Mouse (Mus musculus) CD8-positive naive resting alpha-beta T cell, adult 57 days (primary cell): ENCODE data around the gene Zfp719. TPM values are rescaled to one million over a fixed set of nuclear protein-coding genes. Genes with fewer than 3 reads are reported as not detected.

Source experiments
- total RNA-seq: library from RNA; stranded (reverse); gene quantifications from one replicate; pipeline ENCODE4 v1.2.4, GENCODE M21; 2023

The Zfp719 gene
- 19.5 TPM for total RNA-seq

DNA sequence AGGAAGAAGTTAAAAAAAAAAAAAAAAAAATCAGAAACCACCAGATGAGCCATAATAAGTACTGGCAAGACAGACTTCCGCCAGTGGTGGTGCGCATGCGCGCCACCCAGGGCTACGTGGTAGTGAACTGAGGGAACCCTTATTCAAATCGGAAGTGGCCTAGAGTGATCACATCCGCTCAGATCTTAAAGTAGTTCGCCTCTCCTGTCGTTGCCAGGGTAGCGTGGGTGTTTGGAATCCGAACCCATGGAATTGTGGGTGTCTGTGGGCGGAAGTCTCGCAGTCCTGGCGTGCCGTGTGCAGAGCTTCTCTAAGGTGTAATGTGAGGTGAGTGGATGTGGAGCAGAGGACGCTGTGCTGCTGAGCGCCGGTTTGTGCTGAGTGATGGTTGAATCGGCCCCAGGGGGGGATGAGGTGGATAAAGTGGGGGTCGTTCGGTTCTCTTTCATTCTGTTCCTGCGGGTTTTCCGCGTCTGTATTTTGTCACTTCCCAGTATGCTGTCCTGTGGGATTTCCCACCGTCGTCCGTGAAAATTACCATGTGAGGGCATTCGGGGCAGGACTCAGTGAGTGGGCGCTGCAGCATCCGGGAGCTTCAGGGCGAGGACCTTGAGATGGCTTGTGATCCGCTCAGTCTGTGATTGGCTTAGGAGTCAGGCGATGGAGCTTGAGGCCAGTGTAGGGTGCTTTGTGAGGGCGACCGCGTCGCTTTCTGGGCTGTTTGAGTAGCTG is at the start of gene Zfp719:
Zfp719 (plus strand) TSS at position 171 of the 732 bp plus-strand sequence.

DNA sequence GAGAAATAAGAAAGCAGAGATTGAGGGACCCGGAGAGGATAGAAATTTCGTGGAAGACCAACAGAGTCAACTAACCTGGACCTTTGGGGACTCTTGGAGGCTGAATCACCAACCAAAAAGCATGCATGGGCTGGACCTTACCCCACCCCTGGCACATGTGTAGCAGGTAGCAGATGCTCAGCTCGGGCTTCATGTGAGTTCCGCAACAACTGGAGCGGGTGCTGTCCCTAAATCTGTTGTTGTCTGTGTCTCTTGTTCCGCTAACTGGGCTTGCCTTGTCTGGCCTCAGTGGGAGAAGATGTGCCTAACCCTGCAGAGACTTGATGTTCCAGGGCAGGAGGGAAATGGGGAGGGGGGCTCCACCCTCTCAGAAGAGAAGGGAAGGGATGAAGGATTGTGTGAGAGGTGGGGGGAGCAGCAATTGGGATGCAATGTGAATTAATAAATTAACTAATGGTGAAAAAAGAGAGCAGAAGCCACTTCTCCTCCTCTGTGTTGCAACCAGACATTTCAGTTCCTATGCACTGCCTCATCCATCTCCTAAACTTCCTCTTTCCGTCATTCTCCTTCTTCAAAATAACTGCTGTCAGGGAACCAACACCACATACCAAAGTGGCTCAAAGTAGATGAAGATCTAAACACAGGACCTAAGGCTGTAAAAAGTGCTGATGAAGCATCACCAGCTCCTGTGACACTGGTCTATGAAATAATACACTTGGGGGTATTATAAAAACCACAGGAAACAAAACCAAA is 35.0 kb upstream of the Zfp719 start, which contains the start of gene Cd33:
Cd33 (minus strand) TSS at position 204 of the 753 bp plus-strand sequence.

DNA sequence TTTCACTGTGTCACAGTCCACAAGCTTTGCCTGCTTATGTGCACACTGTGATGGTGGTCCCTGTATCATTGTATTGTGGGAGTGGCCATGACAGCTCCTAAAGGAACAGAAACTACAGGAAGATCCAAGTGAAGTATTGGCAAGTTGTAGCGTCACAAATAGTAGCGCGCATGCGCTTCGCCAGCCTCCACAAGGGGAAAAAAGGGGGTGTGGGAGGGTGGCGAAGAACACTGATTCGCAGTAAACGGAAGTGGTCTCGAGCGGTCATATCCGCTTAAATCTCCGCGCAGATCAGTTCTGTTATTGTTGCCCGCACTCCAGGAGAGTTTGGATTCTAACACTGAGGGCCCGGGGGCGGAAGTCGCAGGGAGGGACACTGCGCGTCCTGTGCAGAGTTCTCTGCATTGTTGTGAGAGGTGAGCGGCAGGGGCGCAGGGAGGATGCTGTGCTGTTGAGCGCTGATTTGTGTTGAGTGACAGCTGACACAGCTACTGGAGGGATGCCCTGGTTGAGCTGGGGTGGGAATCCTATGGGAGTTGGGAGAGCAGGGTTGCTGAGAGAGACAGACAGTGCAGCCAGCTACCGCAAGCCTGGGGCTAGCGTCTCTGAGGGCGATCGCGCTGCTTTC is 17.3 kb upstream of the Zfp719 start, which contains the start of gene Zfp658:
Zfp658 (plus strand) TSS at position 251 of the 628 bp plus-strand sequence.

DNA sequence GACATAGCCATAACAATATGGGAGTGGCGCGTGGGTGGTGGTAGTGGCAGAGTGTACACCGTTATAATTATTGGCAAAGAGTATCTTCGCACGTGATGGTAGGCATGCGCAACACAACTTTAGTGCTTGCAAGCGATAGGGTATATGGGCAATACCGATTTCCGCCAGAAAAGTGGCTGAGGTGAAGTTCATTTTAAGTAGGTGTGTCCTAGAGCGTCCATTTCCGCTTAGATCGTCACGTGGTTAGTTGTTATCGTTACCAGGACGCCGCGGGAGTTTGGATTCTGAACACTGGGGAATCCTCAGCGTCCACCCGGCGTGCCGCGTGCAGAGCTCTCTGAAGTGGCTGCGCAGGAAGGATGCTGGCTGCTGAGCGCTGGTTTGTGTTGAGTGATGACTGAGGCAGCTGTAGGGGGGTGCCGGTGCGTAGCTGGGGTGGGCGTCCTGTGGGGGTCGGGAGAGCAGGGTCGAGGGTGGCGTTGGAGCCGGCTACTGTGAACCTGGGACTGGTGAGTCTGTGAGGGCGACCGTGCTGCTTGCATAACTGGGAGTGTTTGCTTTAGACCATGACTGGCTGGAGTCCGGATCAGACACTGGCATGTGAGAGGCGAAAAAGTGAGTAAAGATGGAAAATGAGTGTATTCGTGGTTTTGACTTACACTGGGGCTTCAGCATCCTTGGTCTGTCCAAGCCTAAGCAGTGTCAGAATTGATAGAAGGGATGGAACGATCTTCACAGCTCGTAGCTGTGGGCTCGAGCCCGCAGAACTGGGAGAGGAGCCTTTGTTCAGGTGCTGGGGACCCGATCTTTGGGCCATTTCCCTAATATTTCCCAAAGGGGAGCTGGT is 27.7 kb downstream of the Zfp719 start, which contains the start of gene Zfp819:
Zfp819 (plus strand) TSS at position 274 of the 847 bp plus-strand sequence.

GRCm38 (mm10) chr7:43634500-43634899 is 55.1 kb downstream of the Zfp719 start, which contains the start of gene Ceacam18:
TSS of gene Ceacam18 (plus strand) at chr7:43634707.

Other genes with a start within 250 kb of the Zfp719 start
- 0.31 TPM for gene Siglecf, start 228.3 kb upstream of the Zfp719 start, total RNA-seq
- gene Siglecg, start 171.4 kb upstream of the Zfp719 start, total RNA-seq = 22.1 TPM
- gene Lim2, start 151.9 kb upstream of the Zfp719 start, total RNA-seq = not detected
- gene Nkg7, start 142.5 kb upstream of the Zfp719 start, total RNA-seq = 209 TPM
- 2.4 TPM for gene Cldnd2, start 138.8 kb upstream of the Zfp719 start, total RNA-seq
- gene Etfb, start 135.5 kb upstream of the Zfp719 start, total RNA-seq = 27.5 TPM
- not detected for gene Gm45233, start 135.5 kb upstream of the Zfp719 start, total RNA-seq
- 0.89 TPM for gene Vsig10l, start 116.5 kb upstream of the Zfp719 start, total RNA-seq
- gene Iglon5, start 89.5 kb upstream of the Zfp719 start, total RNA-seq = not detected
- gene 4931406B18Rik, start 73.7 kb upstream of the Zfp719 start, total RNA-seq = not detected
- 1.0 TPM for gene Cd33, start 35.2 kb upstream of the Zfp719 start, total RNA-seq
- gene Zfp658, start 17.4 kb upstream of the Zfp719 start, total RNA-seq = 9.1 TPM
- not detected for gene Zfp819, start 27.6 kb downstream of the Zfp719 start, total RNA-seq
- not detected for gene Ceacam18, start 55.1 kb downstream of the Zfp719 start, total RNA-seq
- 1.5 TPM for gene Siglece, start 80.6 kb downstream of the Zfp719 start, total RNA-seq
- gene Ctu1, start 92.4 kb downstream of the Zfp719 start, total RNA-seq = 8.5 TPM
- gene Klk14, start 110.8 kb downstream of the Zfp719 start, total RNA-seq = not detected
- gene Klk13, start 133.0 kb downstream of the Zfp719 start, total RNA-seq = not detected
- gene Klk12, start 189.3 kb downstream of the Zfp719 start, total RNA-seq = not detected
- not detected for gene Klk11, start 195.0 kb downstream of the Zfp719 start, total RNA-seq
- gene Klk10, start 201.4 kb downstream of the Zfp719 start, total RNA-seq = not detected
- not detected for gene Klk9, start 212.3 kb downstream of the Zfp719 start, total RNA-seq
- gene Klk8, start 218.0 kb downstream of the Zfp719 start, total RNA-seq = 230 TPM
- gene Klk7, start 231.7 kb downstream of the Zfp719 start, total RNA-seq = 1.2 TPM
- gene Klk6, start 244.9 kb downstream of the Zfp719 start, total RNA-seq = not detected